Mouse (Mus musculus) liver, adult 2 months (tissue): ENCODE results near the gene Cacna2d3.

Source experiments
- CTCF ChIP-seq: fragments of 200-500 bp; IDR thresholded peaks from 2 replicates; pipeline ENCODE4 v1.5.1; 2011; ENCODE audit warnings: low read depth, low read length, control low read depth
- POLR2A ChIP-seq: fragments of 200-500 bp; IDR thresholded peaks from 2 replicates; pipeline ENCODE4 v1.6.1; 2011; ENCODE audit warnings: low read length, control low read depth; ENCODE audit not compliant: insufficient read depth; ENCODE audit errors: extremely low read depth

GRCm38 (mm10) chr14:29433716-29434115 is 287.9 kb downstream of the Cacna2d3 start:
- TF ChIP-seq POLR2A (no peak), CTCF (no peak)
